Comparison of ENCODE assay signal across 12 mouse cellular contexts in the genomic region with DNA sequence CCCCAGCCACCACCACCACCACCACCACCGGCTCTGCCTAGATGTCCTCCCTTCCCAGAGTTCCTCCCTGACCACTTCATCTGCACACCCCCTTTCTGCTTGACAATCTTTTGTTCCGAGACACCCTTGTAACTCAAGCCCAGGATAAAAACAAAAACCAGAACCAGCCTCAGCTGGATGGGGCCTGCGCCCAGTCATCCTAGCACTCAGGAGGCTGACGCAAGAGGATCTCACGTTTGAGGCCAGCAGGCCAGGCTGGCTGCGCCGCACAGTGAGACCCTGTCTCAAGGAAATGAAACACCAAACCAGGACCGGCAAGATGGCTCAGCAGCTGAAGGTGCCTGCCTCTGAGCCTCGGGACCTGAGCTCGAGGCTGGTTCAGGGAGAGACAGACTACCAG. TPM values are rescaled to one million over a fixed set of nuclear protein-coding genes. Genes with fewer than 3 reads are reported as not detected.
DNase-seq lines count a peak whose midpoint lies in the region; ATAC-seq and TF ChIP-seq lines count a peak whose summit lies in the region.
"Had no signal": no experiment of that assay in that cellular context is flagged by ENCODE, and none has a peak within 500 bp of the region (broad histone marks: within the 10 kb centered on the region; RNA-seq: fewer than 3 reads in every experiment).

No protein-coding gene starts in this region.

- no peaks in the 10 kb centered on the region for H3K9me3 ChIP-seq in heart, embryonic 12.5 days (replicated peaks)
- no peaks in the 10 kb centered on the region for H3K9me3 ChIP-seq in E14TG2a.4 (ENCODE audit: low read length)
- H3K9me3 ChIP-seq in intestine, embryonic 16.5 days (ENCODE audit: control insufficient read depth, low read length) = no peaks in the 10 kb centered on the region

- H3K4me1 ChIP-seq in heart, embryonic 12.5 days (replicated peaks) = peaks cover 52% of the 10 kb centered on the region
- peaks cover 59% of the 10 kb centered on the region for H3K4me1 ChIP-seq in E14TG2a.4 (replicated peaks; ENCODE audit: low read depth, low read length)
- H3K4me1 ChIP-seq in intestine, embryonic 16.5 days (ENCODE audit: control insufficient read depth, insufficient read depth, low read length) = peaks cover 40% of the 10 kb centered on the region

- WGBS in heart, embryonic 12.5 days = 58% methylated on average over 10 of the region's 10 CpGs
- 44% methylated on average over 10 of the region's 10 CpGs for WGBS in intestine, embryonic 16.5 days

- no peak for DNase-seq in heart, postnatal 10 days
- DNase-seq in lung, postnatal 25 days (ENCODE audit: low spot score) = peak; percentile 52
- no peak for DNase-seq in gastrocnemius, postnatal 10 days
- no peak for DNase-seq in testis, postnatal 10 days (ENCODE audit: low spot score)
- DNase-seq: thymus, adult 18-20 months had no signal

- peaks cover 56% of the 10 kb centered on the region for H3K36me3 ChIP-seq in heart, embryonic 12.5 days
- H3K36me3 ChIP-seq in E14TG2a.4 (ENCODE audit: insufficient read depth, low read length) = peaks cover 59% of the 10 kb centered on the region
- peaks cover 12% of the 10 kb centered on the region; the same call in 1 of the 2 replicates for H3K36me3 ChIP-seq in intestine, embryonic 16.5 days (ENCODE audit: control insufficient read depth, insufficient read depth, low read length)

- no peaks in the 10 kb centered on the region for H3K27me3 ChIP-seq in heart, embryonic 12.5 days (replicated peaks)
- H3K27me3 ChIP-seq in E14TG2a.4 (ENCODE audit: insufficient read depth, low read length) = no peaks in the 10 kb centered on the region
- H3K27me3 ChIP-seq in intestine, embryonic 16.5 days (replicated peaks; ENCODE audit: control insufficient read depth, insufficient read depth, low read length) = no peaks in the 10 kb centered on the region
- H3K27me3 ChIP-seq: Patski had no signal

- H3K4me3 ChIP-seq in heart, embryonic 12.5 days = no peak overlapping the region
- H3K4me3 ChIP-seq in E14TG2a.4 (replicated peaks; ENCODE audit: low read length) = peak overlapping the region; percentile 32; the same call in 1 of the 2 replicates
- H3K4me3 ChIP-seq in intestine, embryonic 16.5 days (ENCODE audit: low read length) = no peak overlapping the region

- peak overlapping the region; percentile 49; the same call in 1 of the 2 replicates for H3K9ac ChIP-seq in heart, embryonic 12.5 days
- peak overlapping the region; percentile 52; the same call in 1 of the 2 replicates for H3K9ac ChIP-seq in intestine, embryonic 16.5 days (ENCODE audit: low read depth, low read length)

- H3K4me2 ChIP-seq in heart, embryonic 12.5 days = peak overlapping the region; percentile 27
- H3K4me2 ChIP-seq in intestine, embryonic 16.5 days (ENCODE audit: low read depth, low read length) = peak overlapping the region; percentile 46

- ATAC-seq in heart, embryonic 12.5 days (ENCODE audit: insufficient number of reproducible peaks, low FRiP score) = no peak
- ATAC-seq in intestine, embryonic 16.5 days = no peak
- ATAC-seq in megakaryocyte-erythroid progenitor cell, adult 5-6 weeks (replicated peaks; ENCODE audit: low FRiP score, low TSS enrichment, poor library complexity, severe bottlenecking) = no peak
- ATAC-seq: forebrain, embryonic 14.5 days; Patski had no signal

- intact Hi-C loops in heart, postnatal 10 days (cut with DNase I) = no loop called here

- TF ChIP-seq CTCF in E14TG2a.4 (conservative IDR thresholded peaks at IDR 0.05; ENCODE audit: low read length) = no peak

- H3K27ac ChIP-seq in heart, embryonic 12.5 days (ENCODE audit: poor library complexity, severe bottlenecking) = peak overlapping the region; percentile 45
- H3K27ac ChIP-seq in intestine, embryonic 16.5 days (ENCODE audit: low read length) = peak overlapping the region; percentile 73

RNA-seq across cellular contexts. Expression of a gene that starts 4.6 kb away (rescaled TPM):
- 93.7 and 99.0 TPM in 2 replicates for polyA plus RNA-seq in heart, embryonic 12.5 days (2016; fragmentation: Nextera tagmentation; extraction: Ambion mirVana)
- total RNA-seq in heart, postnatal 10 days (2021) = 10 to 100 TPM; 84.0 to 98.6 TPM
- polyA plus RNA-seq in intestine, embryonic 16.5 days (2015; fragmentation: Nextera tagmentation; extraction: Ambion mirVana) = 106 and 120 TPM in 2 replicates
- 10 to 100 TPM; 35.7 to 53.5 TPM for total RNA-seq in gastrocnemius, postnatal 10 days (2021)
- 19.3 and 34.8 TPM in 2 replicates for total RNA-seq in megakaryocyte-erythroid progenitor cell, adult 5-6 weeks (2014; fragmentation: Nextera tagmentation)
- total RNA-seq in megakaryocyte-erythroid progenitor cell, adult 5-6 weeks (2017) = 27.9 and 53.7 TPM in 2 replicates

RNA-seq across cellular contexts. Expression of a gene that starts 12.8 kb away (rescaled TPM):
- not detected in 2 replicates for polyA plus RNA-seq in heart, embryonic 12.5 days (2016; fragmentation: Nextera tagmentation; extraction: Ambion mirVana)
- under 1 TPM in 1 of 2 experiments, not detected in 1; 0.67 TPM for total RNA-seq in heart, postnatal 10 days (2021)
- polyA plus RNA-seq in intestine, embryonic 16.5 days (2015; fragmentation: Nextera tagmentation; extraction: Ambion mirVana) = 0.29 and 0.32 TPM in 2 replicates
- not detected for total RNA-seq in gastrocnemius, postnatal 10 days (2021)
- total RNA-seq in megakaryocyte-erythroid progenitor cell, adult 5-6 weeks (2014; fragmentation: Nextera tagmentation) = not detected in 2 replicates
- not detected in 2 replicates for total RNA-seq in megakaryocyte-erythroid progenitor cell, adult 5-6 weeks (2017)
- polyA plus RNA-seq: kidney, embryonic 16.5 days had no signal

RNA-seq across cellular contexts. Expression of a gene that starts 15.4 kb away (rescaled TPM):
- 23.6 and 26.7 TPM in 2 replicates for polyA plus RNA-seq in heart, embryonic 12.5 days (2016; fragmentation: Nextera tagmentation; extraction: Ambion mirVana)
- total RNA-seq in heart, postnatal 10 days (2021) = 10 to 100 TPM; 67.9 to 82.8 TPM
- 10.3 and 11.8 TPM in 2 replicates for polyA plus RNA-seq in intestine, embryonic 16.5 days (2015; fragmentation: Nextera tagmentation; extraction: Ambion mirVana)
- 100 to 1,000 TPM; 669 to 730 TPM for total RNA-seq in gastrocnemius, postnatal 10 days (2021)
- not detected in 2 replicates for total RNA-seq in megakaryocyte-erythroid progenitor cell, adult 5-6 weeks (2014; fragmentation: Nextera tagmentation)
- not detected in 2 replicates for total RNA-seq in megakaryocyte-erythroid progenitor cell, adult 5-6 weeks (2017)

RNA-seq across cellular contexts. Expression of a gene that starts 38.9 kb away (rescaled TPM):
- polyA plus RNA-seq in heart, embryonic 12.5 days (2016; fragmentation: Nextera tagmentation; extraction: Ambion mirVana) = 37.0 and 38.4 TPM in 2 replicates
- 10 to 100 TPM; 53.4 to 57.7 TPM for total RNA-seq in heart, postnatal 10 days (2021)
- 40.6 and 40.9 TPM in 2 replicates for polyA plus RNA-seq in intestine, embryonic 16.5 days (2015; fragmentation: Nextera tagmentation; extraction: Ambion mirVana)
- total RNA-seq in gastrocnemius, postnatal 10 days (2021) = 10 to 100 TPM; 36.9 to 37.8 TPM
- total RNA-seq in megakaryocyte-erythroid progenitor cell, adult 5-6 weeks (2014; fragmentation: Nextera tagmentation) = 22.3 and 22.6 TPM in 2 replicates
- 17.1 and 21.2 TPM in 2 replicates for total RNA-seq in megakaryocyte-erythroid progenitor cell, adult 5-6 weeks (2017)

RNA-seq across cellular contexts. Expression of a gene that starts 42.8 kb away (rescaled TPM):
- polyA plus RNA-seq in heart, embryonic 12.5 days (2016; fragmentation: Nextera tagmentation; extraction: Ambion mirVana) = 0.37 and 0.55 TPM in 2 replicates
- total RNA-seq in heart, postnatal 10 days (2021) = under 1 TPM; 0.48 to 0.60 TPM
- polyA plus RNA-seq in intestine, embryonic 16.5 days (2015; fragmentation: Nextera tagmentation; extraction: Ambion mirVana) = 0.10 and 0.21 TPM in 2 replicates
- 1 to 10 TPM in 1 of 2 experiments, under 1 TPM in 1; 0.80 to 1.7 TPM for total RNA-seq in gastrocnemius, postnatal 10 days (2021)
- total RNA-seq in megakaryocyte-erythroid progenitor cell, adult 5-6 weeks (2014; fragmentation: Nextera tagmentation) = 4.2 and 4.8 TPM in 2 replicates
- total RNA-seq in megakaryocyte-erythroid progenitor cell, adult 5-6 weeks (2017) = 52.4 and 77.0 TPM in 2 replicates
- polyA plus RNA-seq: forebrain, embryonic 14.5 days had no signal

Comparison
In these comparisons a context has a peak if more than half of its experiments do, and no peak if none do; other contexts are left out.
1. RNA of a gene that starts 15.4 kb away (total RNA-seq): 669 to 730 TPM in gastrocnemius, postnatal 10 days and 67.9 to 82.8 TPM in heart, postnatal 10 days; not detected in megakaryocyte-erythroid progenitor cell, adult 5-6 weeks; every median in the first group is over 10 times any median in the second.